Mouse (Mus musculus) midbrain, postnatal 0 days (tissue): ENCODE measurements around the gene Eps8l3. TPM values are rescaled to one million over a fixed set of nuclear protein-coding genes. Genes with fewer than 3 reads are reported as not detected.

Source experiments
- ATAC-seq: fragments of 200-750 bp; cut with Nextera tagmentation; 2 replicates; pipeline ENCODE4 v1.8.0; 2017; ENCODE audit warnings: moderate number of reproducible peaks, mild to moderate bottlenecking, moderate TSS enrichment, moderate library complexity; ENCODE audit not compliant: low FRiP score
- DNase-seq: peaks from one replicate; pipeline ENCODE4 v3.0.0-alpha.2; 2015; ENCODE audit warnings: low spot score
- H3K27ac ChIP-seq: fragments of 300-500 bp; sonication (generic); 2 replicates; pipeline ENCODE4 v1.5.1; 2014; ENCODE audit warnings: low read depth, mild to moderate bottlenecking, low read length, mixed read lengths
- H3K27me3 ChIP-seq: fragments of 300-500 bp; sonication (generic); 2 replicates; pipeline ENCODE4 v1.6.1; 2014; ENCODE audit warnings: low read length, control low read depth, mixed read lengths; ENCODE audit not compliant: insufficient read depth
- H3K36me3 ChIP-seq: fragments of 300-500 bp; sonication (generic); 2 replicates; pipeline ENCODE4 v1.6.1; 2014; ENCODE audit warnings: low read length, control low read depth, mixed read lengths; ENCODE audit not compliant: insufficient read depth
- H3K4me1 ChIP-seq: fragments of 300-500 bp; sonication (generic); 2 replicates; pipeline ENCODE4 v1.6.1; 2014; ENCODE audit warnings: mild to moderate bottlenecking, control low read depth, antibody characterized with exemption, low read length, mixed read lengths; ENCODE audit not compliant: insufficient read depth
- H3K4me2 ChIP-seq: fragments of 300-500 bp; sonication (generic); 2 replicates; pipeline ENCODE4 v1.6.1; 2014; ENCODE audit warnings: low read depth, mild to moderate bottlenecking, low read length, mixed read lengths; ENCODE audit not compliant: poor library complexity, severe bottlenecking
- H3K4me3 ChIP-seq: fragments of 300-500 bp; sonication (generic); 2 replicates; pipeline ENCODE4 v1.5.1; 2014; ENCODE audit warnings: low read depth, mild to moderate bottlenecking, low read length, moderate library complexity
- H3K9ac ChIP-seq: fragments of 300-500 bp; sonication (generic); replicated peaks from 2 replicates; pipeline ENCODE4 v1.6.1; 2014; ENCODE audit warnings: mild to moderate bottlenecking, low read length, moderate library complexity, mixed read lengths; ENCODE audit not compliant: poor library complexity, severe bottlenecking
- H3K9me3 ChIP-seq: fragments of 300-500 bp; sonication (generic); 2 replicates; pipeline ENCODE4 v1.6.1; 2016; ENCODE audit warnings: low read length, control low read depth
- CTCF ChIP-seq: IDR thresholded peaks from 2 replicates; pipeline ENCODE4 v1.5.1; 2016; ENCODE audit warnings: antibody characterized with exemption, mild to moderate bottlenecking
- WGBS: fragments of 180-500 bp; shearing (Covaris S2); extraction: QIAGEN DNeasy Blood & Tissue Kit; methylation state at CpG from one replicate; pipeline ENCODE4 v1.1.7; 2014; 5-methylcytosine and 5-hydroxymethylcytosine counted together
- polyA plus RNA-seq: library from polyadenylated mRNA; unstranded; fragments of >200 nt; fragmentation: Nextera tagmentation; extraction: Ambion mirVana; gene quantifications from 2 replicates; pipeline ENCODE4 v1.2.1, GENCODE M21; 2015
- total RNA-seq: library from RNA; depleted of rRNA; stranded (reverse); fragments of >200 nt; gene quantifications from 2 replicates; pipeline ENCODE4 v1.2.3, GENCODE M21; 2014

The Eps8l3 gene
- total and polyA plus RNA-seq, 2 experiments from 2014 or later: not detected

GRCm38 (mm10) chr3:107863898-107864603, 13.0 kb upstream of the Eps8l3 start:
- 20% methylated on average over 2 of the region's 2 CpGs for WGBS
- Histone ChIP-seq H3K36me3 (no peaks in the 10 kb centered on the region), H3K27ac (no peak overlapping the region), H3K9ac (no peak overlapping the region), H3K4me1 (0 out of 2 replicates have a peak, but pooled peaks cover 4% of the 10 kb centered on the region), H3K4me3 (no peak overlapping the region), H3K4me2 (no peak overlapping the region), H3K27me3 (no peaks in the 10 kb centered on the region), H3K9me3 (no peaks in the 10 kb centered on the region)
- ATAC-seq: peak; percentile 75
- peak; percentile 92 for DNase-seq
- TF ChIP-seq CTCF: peak; percentile 99

DNA sequence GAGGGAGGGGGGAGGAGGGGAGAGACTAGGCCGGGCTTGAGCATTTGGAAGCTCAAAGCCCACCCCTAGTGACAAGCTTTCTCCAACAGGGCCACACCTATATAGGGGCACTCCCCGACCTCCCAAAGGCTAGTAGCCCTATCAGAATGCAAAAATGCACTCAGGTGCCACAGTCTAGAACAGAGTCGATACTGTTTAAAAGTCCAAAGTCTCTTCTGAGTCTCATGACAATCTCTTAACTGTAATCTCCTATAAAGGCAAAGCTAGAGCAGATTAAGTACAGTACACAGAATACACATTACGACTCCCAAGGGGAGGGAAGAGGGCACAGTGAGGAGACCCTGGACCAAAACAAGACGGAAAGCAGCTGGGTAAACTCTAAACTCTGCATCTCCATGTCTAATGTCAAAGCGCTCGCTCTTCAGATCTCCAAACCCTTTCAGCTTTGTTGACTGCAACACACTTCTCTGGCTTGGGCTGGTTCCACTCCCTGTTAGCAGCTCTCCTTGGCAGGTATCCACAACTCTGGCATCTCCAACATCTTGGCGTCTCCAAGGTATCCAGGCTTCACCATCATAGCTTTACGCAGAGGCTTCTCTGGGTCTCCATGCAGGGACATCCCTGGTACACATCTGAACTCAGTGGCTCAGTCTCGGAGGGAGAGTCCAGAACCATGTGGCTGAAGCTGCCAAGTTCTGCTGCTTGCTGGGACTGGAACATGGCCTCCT, 11.5 kb upstream of the Eps8l3 start:
- no peaks in the 10 kb centered on the region for H3K27me3 ChIP-seq
- no peak for DNase-seq
- H3K9me3 ChIP-seq: no peaks in the 10 kb centered on the region
- no peak for ATAC-seq
- H3K27ac ChIP-seq: no peak overlapping the region
- no peak for TF ChIP-seq CTCF
- H3K36me3 ChIP-seq: no peaks in the 10 kb centered on the region
- WGBS: 69% methylated on average over 10 of the region's 10 CpGs
- no peak overlapping the region for H3K4me2 ChIP-seq
- no peak overlapping the region for H3K9ac ChIP-seq
- 0 out of 2 replicates have a peak, but pooled peaks cover 5% of the 10 kb centered on the region for H3K4me1 ChIP-seq
- no peak overlapping the region for H3K4me3 ChIP-seq

DNA sequence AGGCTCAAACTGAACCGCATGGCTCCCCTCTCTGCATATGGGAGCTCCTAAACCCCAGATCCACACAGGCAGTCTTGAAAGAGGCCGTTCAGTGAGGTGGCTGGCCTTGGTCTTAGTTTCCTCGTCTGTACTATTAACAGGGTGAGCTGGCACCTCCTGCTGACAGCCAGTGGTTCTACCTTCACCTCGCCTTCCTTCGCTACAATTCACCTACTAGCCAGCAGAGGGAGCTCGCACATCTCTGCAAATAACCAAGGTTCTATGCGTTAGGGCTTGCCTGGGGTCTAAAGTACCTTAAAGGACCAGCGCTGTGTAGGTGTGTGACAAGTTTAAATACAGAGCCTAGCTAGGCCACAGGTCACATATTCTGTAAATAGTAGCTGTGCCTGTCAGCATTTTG, 9.9 kb upstream of the Eps8l3 start:
- Histone ChIP-seq H3K9ac (no peak overlapping the region), H3K4me1 (0 out of 2 replicates have a peak, but pooled peaks cover 5% of the 10 kb centered on the region), H3K27ac (no peak overlapping the region), H3K4me3 (no peak overlapping the region), H3K27me3 (no peaks in the 10 kb centered on the region), H3K9me3 (no peaks in the 10 kb centered on the region), H3K4me2 (no peak overlapping the region), H3K36me3 (no peaks in the 10 kb centered on the region)
- 3% methylated on average over 8 of the region's 8 CpGs for WGBS
- peak; percentile 99 for TF ChIP-seq CTCF
- DNase-seq: peak; percentile 88
- peak; percentile 24; the same call in 1 of the 2 replicates for ATAC-seq

DNA sequence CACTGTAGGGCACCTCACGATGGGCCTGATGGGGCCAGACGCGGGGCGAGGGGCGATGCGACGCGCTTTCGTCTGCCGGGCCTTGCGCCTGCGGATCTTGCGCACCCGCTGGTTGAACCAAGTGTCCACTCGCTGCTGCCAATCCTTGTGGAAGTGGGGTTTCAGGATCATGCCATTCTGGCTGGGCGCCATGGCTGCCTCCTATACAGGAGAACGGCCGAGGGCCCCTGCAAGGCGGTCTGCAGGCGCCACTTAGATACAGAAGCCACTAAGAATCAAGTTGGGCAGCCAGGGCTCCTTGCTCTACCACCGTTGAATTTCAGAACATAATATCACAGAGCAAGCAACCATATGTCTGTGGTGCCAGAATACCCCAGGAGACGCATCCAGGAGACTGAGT, 8.6 kb upstream of the Eps8l3 start:
- no peak overlapping the region for H3K27ac ChIP-seq
- 93% methylated on average over 22 of the region's 22 CpGs for WGBS
- ATAC-seq (no peak), DNase-seq (no peak)
- no peak overlapping the region for H3K4me3 ChIP-seq
- no peak overlapping the region for H3K9ac ChIP-seq
- H3K36me3 ChIP-seq: no peaks in the 10 kb centered on the region
- no peaks in the 10 kb centered on the region for H3K9me3 ChIP-seq
- 0 out of 2 replicates have a peak, but pooled peaks cover 5% of the 10 kb centered on the region for H3K4me1 ChIP-seq
- H3K27me3 ChIP-seq: no peaks in the 10 kb centered on the region
- H3K4me2 ChIP-seq: no peak overlapping the region
- TF ChIP-seq CTCF: no peak

DNA sequence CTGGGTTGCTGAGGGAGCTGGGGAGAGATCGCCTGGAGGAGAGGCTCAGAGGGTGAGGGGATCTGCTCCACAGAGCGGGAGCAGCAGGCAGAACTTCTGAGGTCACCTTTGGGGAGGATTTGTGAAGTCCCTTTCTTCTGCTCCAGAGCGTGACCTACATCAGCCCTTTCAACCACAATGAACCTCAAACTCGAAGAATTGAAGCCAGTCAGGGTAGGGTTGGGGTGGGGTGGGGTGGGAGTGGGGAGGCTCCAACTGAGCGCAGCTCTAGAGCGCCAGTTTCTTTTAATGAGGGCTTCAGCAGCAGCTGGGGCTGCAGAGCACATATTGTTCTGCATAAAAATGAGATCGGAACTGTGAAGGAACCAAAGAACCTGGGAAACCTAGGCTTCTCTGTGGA, 7.9 kb upstream of the Eps8l3 start:
- Histone ChIP-seq H3K4me1 (0 out of 2 replicates have a peak, but pooled peaks cover 5% of the 10 kb centered on the region), H3K9ac (no peak overlapping the region), H3K9me3 (no peaks in the 10 kb centered on the region), H3K27me3 (no peaks in the 10 kb centered on the region), H3K4me2 (no peak overlapping the region), H3K36me3 (no peaks in the 10 kb centered on the region), H3K27ac (no peak overlapping the region), H3K4me3 (no peak overlapping the region)
- 4% methylated on average over 7 of the region's 7 CpGs for WGBS
- ATAC-seq (peak; percentile 41), DNase-seq (peak; percentile 33)
- TF ChIP-seq CTCF: no peak

GRCm38 (mm10) chr3:107869925-107870324, 7.1 kb upstream of the Eps8l3 start:
- no peak for DNase-seq
- Histone ChIP-seq H3K9ac (no peak overlapping the region), H3K9me3 (no peaks in the 10 kb centered on the region), H3K27ac (no peak overlapping the region), H3K4me1 (0 out of 2 replicates have a peak, but pooled peaks cover 5% of the 10 kb centered on the region), H3K27me3 (no peaks in the 10 kb centered on the region), H3K4me2 (no peak overlapping the region), H3K36me3 (no peaks in the 10 kb centered on the region), H3K4me3 (no peak overlapping the region)
- no peak for ATAC-seq
- TF ChIP-seq CTCF: no peak
- WGBS: 73% methylated on average over 4 of the region's 4 CpGs
